Comparison of ENCODE assay signal across 25 mouse cellular contexts in the genomic region with DNA sequence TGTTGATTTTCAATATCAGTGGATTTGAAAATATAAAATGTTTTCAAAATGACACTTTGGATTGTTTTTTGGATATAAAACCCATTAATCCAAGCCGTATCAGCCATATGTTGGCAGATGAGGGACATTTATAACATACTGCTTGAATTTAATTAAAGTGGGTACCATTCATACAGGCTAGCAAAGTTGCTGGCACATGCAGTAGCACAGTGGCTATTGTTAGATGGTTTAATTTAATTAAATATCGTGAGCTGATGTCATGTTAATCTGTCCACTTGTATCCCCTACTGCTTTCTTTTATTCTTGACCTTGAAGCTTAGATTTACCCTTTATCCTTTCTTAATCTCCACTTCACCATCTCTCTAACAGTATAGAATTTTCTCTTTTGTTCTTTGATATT.
DNase-seq lines count a peak whose midpoint lies in the region; ATAC-seq and TF ChIP-seq lines count a peak whose summit lies in the region.
"Had no signal": no experiment of that assay in that cellular context is flagged by ENCODE, and none has a peak within 500 bp of the region (broad histone marks: within the 10 kb centered on the region; RNA-seq: fewer than 3 reads in every experiment).

No protein-coding gene starts in this region.

- no peaks in the 10 kb centered on the region for H3K4me1 ChIP-seq in midbrain, embryonic 11.5 days (ENCODE audit: control insufficient read depth, insufficient read depth, low read length)
- peaks cover 10% of the 10 kb centered on the region for H3K4me1 ChIP-seq in midbrain, embryonic 10.5 days
- H3K4me1 ChIP-seq: embryonic facial prominence, embryonic 12.5 days; embryonic facial prominence, embryonic 15.5 days; forebrain, embryonic 15.5 days; heart, embryonic 10.5 days; heart, embryonic 13.5 days had no signal

- no peak overlapping the region for H3K9ac ChIP-seq in midbrain, embryonic 11.5 days (ENCODE audit: low read length)
- H3K9ac ChIP-seq: embryonic facial prominence, embryonic 12.5 days; embryonic facial prominence, embryonic 15.5 days; forebrain, embryonic 15.5 days; heart, embryonic 13.5 days; hindbrain, embryonic 14.5 days had no signal

- no peaks in the 10 kb centered on the region for H3K9me3 ChIP-seq in midbrain, embryonic 11.5 days (ENCODE audit: control insufficient read depth, low read length)
- H3K9me3 ChIP-seq in midbrain, embryonic 10.5 days (replicated peaks): no peaks in the 10 kb centered on the region
- H3K9me3 ChIP-seq: embryonic facial prominence, embryonic 12.5 days; embryonic facial prominence, embryonic 15.5 days; forebrain, embryonic 15.5 days; heart, embryonic 10.5 days; heart, embryonic 13.5 days had no signal

- no peaks in the 10 kb centered on the region for H3K36me3 ChIP-seq in midbrain, embryonic 11.5 days (ENCODE audit: control insufficient read depth, insufficient read depth, low read length)
- peaks cover 14% of the 10 kb centered on the region for H3K36me3 ChIP-seq in midbrain, embryonic 10.5 days
- H3K36me3 ChIP-seq: embryonic facial prominence, embryonic 15.5 days; forebrain, embryonic 15.5 days had no signal

- H3K27me3 ChIP-seq in midbrain, embryonic 11.5 days (ENCODE audit: control insufficient read depth, insufficient read depth, low read length): no peaks in the 10 kb centered on the region
- no peaks in the 10 kb centered on the region for H3K27me3 ChIP-seq in midbrain, embryonic 10.5 days (ENCODE audit: low read depth, poor library complexity, severe bottlenecking)
- H3K27me3 ChIP-seq: embryonic facial prominence, embryonic 12.5 days; embryonic facial prominence, embryonic 15.5 days; forebrain, embryonic 15.5 days; heart, embryonic 13.5 days had no signal

- H3K4me2 ChIP-seq in midbrain, embryonic 11.5 days: no peak overlapping the region
- H3K4me2 ChIP-seq: embryonic facial prominence, embryonic 12.5 days; embryonic facial prominence, embryonic 15.5 days; forebrain, embryonic 15.5 days; heart, embryonic 13.5 days; hindbrain, embryonic 14.5 days had no signal

- peak; percentile 30; the same call in 1 of the 2 replicates for ATAC-seq in midbrain, embryonic 11.5 days (ENCODE audit: low FRiP score)
- ATAC-seq: CD4-positive, CD25-positive, alpha-beta regulatory T cell, adult 4 months; forebrain, embryonic 15.5 days; hindbrain, postnatal 0 days; inflammation-experienced regulatory T-cells, adult 6 months had no signal

- WGBS in midbrain, embryonic 11.5 days: 62% methylated on average over 2 of the region's 2 CpGs
- 73% methylated on average over 2 of the region's 2 CpGs for WGBS in midbrain, embryonic 10.5 days

- TF ChIP-seq POLR2A in brain, embryonic 14.5 days (IDR thresholded peaks at IDR 0.05; ENCODE audit: borderline replicate concordance, extremely low read depth, insufficient read depth, insufficient read length, poor library complexity, severe bottlenecking): no peak

- no peak for DNase-seq in midbrain, embryonic 11.5 days (ENCODE audit: low spot score, missing footprints)
- DNase-seq in midbrain, embryonic 10.5 days (ENCODE audit: low spot score): no peak
- DNase-seq in retina, postnatal 1 day: peak; percentile 6
- no peak for DNase-seq in retina, embryonic 14.5 days (ENCODE audit: low spot score)
- peak; percentile 33 for DNase-seq in brain, embryonic 14.5 days (ENCODE audit: low read depth)
- DNase-seq in heart, adult 9 months (ENCODE audit: low spot score in 2 of 2): no peak
- DNase-seq: adrenal gland, postnatal 10 days; adrenal gland, postnatal 36 days; cerebellum, adult 11 months; cerebellum, adult 2 months; cerebellum, adult 9-11 months; cerebellum, postnatal 25 days; gastrocnemius, postnatal 25 days; heart, adult 18-20 months; heart, postnatal 14 days; heart, postnatal 4 days had no signal

- H3K27ac ChIP-seq in midbrain, embryonic 11.5 days (ENCODE audit: low read depth, low read length): no peak overlapping the region
- no peak overlapping the region for H3K27ac ChIP-seq in midbrain, embryonic 10.5 days (replicated peaks)
- H3K27ac ChIP-seq: embryonic facial prominence, embryonic 12.5 days; embryonic facial prominence, embryonic 15.5 days; forebrain, embryonic 15.5 days; heart, embryonic 10.5 days; heart, embryonic 13.5 days; hindbrain, embryonic 14.5 days; hindbrain, postnatal 0 days had no signal

- TF ChIP-seq CTCF in brain, embryonic 14.5 days (IDR thresholded peaks at IDR 0.05; ENCODE audit: borderline replicate concordance, extremely low read depth, insufficient read depth, insufficient read length): no peak

- no peak overlapping the region for H3K4me3 ChIP-seq in midbrain, embryonic 11.5 days (ENCODE audit: low read depth, low read length)
- H3K4me3 ChIP-seq in midbrain, embryonic 10.5 days: no peak overlapping the region
- H3K4me3 ChIP-seq: embryonic facial prominence, embryonic 12.5 days; embryonic facial prominence, embryonic 15.5 days; forebrain, embryonic 15.5 days; heart, embryonic 10.5 days; heart, embryonic 13.5 days had no signal

Comparison
In these comparisons a context has a peak if more than half of its experiments do, and no peak if none do; other contexts are left out.
1. DNase-seq: peak in retina, postnatal 1 day (single experiment) and brain, embryonic 14.5 days (single experiment); none in midbrain, embryonic 11.5 days (single experiment), midbrain, embryonic 10.5 days (single experiment), retina, embryonic 14.5 days (single experiment) and heart, adult 9 months (0 of 2).